Comparison of ENCODE assay signal across 1 mouse cellular context in the genomic region with DNA sequence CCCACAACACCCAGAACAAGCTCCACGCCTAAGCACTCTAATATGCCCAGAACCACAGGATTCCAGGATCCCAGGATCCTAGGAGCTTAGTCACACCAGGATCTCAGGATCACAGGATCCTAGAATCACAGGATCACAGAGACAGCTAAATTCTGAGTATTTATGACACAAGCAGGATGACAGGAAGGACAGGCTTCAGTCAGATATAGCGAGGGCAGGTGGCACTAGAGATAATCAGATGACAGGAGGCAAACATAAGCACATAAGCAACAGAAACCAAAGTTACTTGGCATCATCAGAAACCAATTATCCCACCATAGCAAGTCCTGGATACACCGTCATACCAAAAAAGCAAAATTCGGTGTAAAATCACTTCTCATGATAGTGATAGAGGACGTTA.
TF ChIP-seq lines count a peak whose summit lies in the region.

No protein-coding gene starts in this region.

TF ChIP-seq in MEL, 35 proteins besides CTCF, POLR2A, EP300 and RAD21 (continued from another document):
- TF ChIP-seq E2F4 (IDR thresholded peaks at IDR 0.05; ENCODE audit: borderline replicate concordance, low read depth, low read length) (no peak), GATA1 (IDR thresholded peaks at IDR 0.05; ENCODE audit: low read depth, low read length) (peak; percentile 44; the same call in 1 of the 2 replicates), GABPA (IDR thresholded peaks at IDR 0.05; ENCODE audit: low read depth, low read length) (no peak), TCF12 (IDR thresholded peaks at IDR 0.05; ENCODE audit: low read depth, low read length) (peak; percentile 57; the same call in 1 of the 2 replicates), MYC (IDR thresholded peaks at IDR 0.05; ENCODE audit: low read depth, low read length) (no peak), MXI1 (IDR thresholded peaks at IDR 0.05; ENCODE audit: low read depth, low read length) (no peak)
